Mouse (Mus musculus) limb, embryonic 10.5 days (tissue): ENCODE results near the gene Gipc1. TPM values are rescaled to one million over a fixed set of nuclear protein-coding genes. Genes with fewer than 3 reads are reported as not detected.

Source experiments
- DNase-seq: peaks from one replicate; pipeline ENCODE4 v3.0.0-alpha.2; 2017; ENCODE audit warnings: low spot score
- H3K27ac ChIP-seq: fragments of 300-500 bp; sonication (generic); 2 replicates; pipeline ENCODE4 v1.5.1; 2016; ENCODE audit warnings: mild to moderate bottlenecking
- H3K27me3 ChIP-seq: fragments of 300-500 bp; sonication (generic); 2 replicates; pipeline ENCODE4 v1.6.1; 2016; ENCODE audit warnings: low read depth, mild to moderate bottlenecking; ENCODE audit not compliant: poor library complexity, severe bottlenecking
- H3K36me3 ChIP-seq: fragments of 300-500 bp; sonication (generic); 2 replicates; pipeline ENCODE4 v1.6.1; 2016; ENCODE audit warnings: mild to moderate bottlenecking, moderate library complexity
- H3K4me1 ChIP-seq: fragments of 300-500 bp; sonication (generic); 2 replicates; pipeline ENCODE4 v1.6.1; 2016
- H3K4me3 ChIP-seq: fragments of 300-500 bp; sonication (generic); 2 replicates; pipeline ENCODE4 v1.5.1; 2016; ENCODE audit warnings: mild to moderate bottlenecking, moderate library complexity
- H3K9me3 ChIP-seq: fragments of 300-500 bp; sonication (generic); replicated peaks from 2 replicates; pipeline ENCODE4 v1.6.1; 2016; ENCODE audit warnings: mild to moderate bottlenecking
- WGBS: fragments of 180-500 bp; shearing (Covaris S2); methylation state at CpG from one replicate; pipeline ENCODE4 v1.1.7; 2016; 5-methylcytosine and 5-hydroxymethylcytosine counted together
- polyA plus RNA-seq: library from polyadenylated mRNA; unstranded; fragments of >200 nt; fragmentation: Nextera tagmentation; extraction: Ambion mirVana; gene quantifications from 2 replicates; pipeline ENCODE4 v1.2.1, GENCODE M21; 2016

Gene Gipc1
- polyA plus RNA-seq, 1 experiment from 2014 or later = 206 TPM

GRCm38 (mm10) chr8:83622389-83622989, 30.0 kb upstream of the Gipc1 start:
- no peaks in the 10 kb centered on the region for H3K27me3 ChIP-seq
- peak overlapping the region; percentile 73; the same call in 1 of the 2 replicates for H3K27ac ChIP-seq
- H3K4me1 ChIP-seq = peaks cover 10% of the 10 kb centered on the region; the same call in 1 of the 2 replicates
- no peaks in the 10 kb centered on the region for H3K36me3 ChIP-seq
- 13% methylated on average over 23 of the region's 23 CpGs for WGBS
- peak overlapping the region; percentile 53 for H3K4me3 ChIP-seq
- peak; percentile 91 for DNase-seq
- no peaks in the 10 kb centered on the region for H3K9me3 ChIP-seq

GRCm38 (mm10) chr8:83623549-83623948, 28.9 kb upstream of the Gipc1 start:
- Histone ChIP-seq H3K4me1 (peaks cover 10% of the 10 kb centered on the region; the same call in 1 of the 2 replicates), H3K27ac (no peak overlapping the region), H3K9me3 (no peaks in the 10 kb centered on the region), H3K4me3 (no peak overlapping the region), H3K27me3 (no peaks in the 10 kb centered on the region), H3K36me3 (no peaks in the 10 kb centered on the region)
- DNase-seq = no peak
- WGBS = 90% methylated on average over 7 of the region's 7 CpGs

GRCm38 (mm10) chr8:83624739-83625138, 27.7 kb upstream of the Gipc1 start:
- no peak overlapping the region for H3K27ac ChIP-seq
- H3K27me3 ChIP-seq = no peaks in the 10 kb centered on the region
- WGBS = 47% methylated on average over 3 of the region's 3 CpGs
- no peak for DNase-seq
- H3K4me1 ChIP-seq = peaks cover 10% of the 10 kb centered on the region; the same call in 1 of the 2 replicates
- no peaks in the 10 kb centered on the region for H3K36me3 ChIP-seq
- H3K9me3 ChIP-seq = no peaks in the 10 kb centered on the region
- H3K4me3 ChIP-seq = no peak overlapping the region

GRCm38 (mm10) chr8:83625676-83626299, 26.7 kb upstream of the Gipc1 start:
- DNase-seq = no peak
- H3K27ac ChIP-seq = no peak overlapping the region
- WGBS = 93% methylated on average over 6 of the region's 6 CpGs
- no peaks in the 10 kb centered on the region for H3K36me3 ChIP-seq
- no peak overlapping the region for H3K4me3 ChIP-seq
- H3K4me1 ChIP-seq = peaks cover 10% of the 10 kb centered on the region; the same call in 1 of the 2 replicates
- no peaks in the 10 kb centered on the region for H3K27me3 ChIP-seq
- no peaks in the 10 kb centered on the region for H3K9me3 ChIP-seq

GRCm38 (mm10) chr8:83632083-83632707, 20.3 kb upstream of the Gipc1 start:
- 92% methylated on average over 7 of the region's 7 CpGs for WGBS

GRCm38 (mm10) chr8:83638856-83639255, 13.6 kb upstream of the Gipc1 start:
- H3K27me3 ChIP-seq = no peaks in the 10 kb centered on the region

More at GRCm38 (mm10) chr8:83632083-83632707, 20.3 kb upstream of the Gipc1 start:
- no peaks in the 10 kb centered on the region for H3K9me3 ChIP-seq
- H3K4me3 ChIP-seq = no peak overlapping the region
- DNase-seq = no peak
- H3K27me3 ChIP-seq = no peaks in the 10 kb centered on the region
- H3K36me3 ChIP-seq = no peaks in the 10 kb centered on the region
- no peak overlapping the region for H3K27ac ChIP-seq
- no peaks in the 10 kb centered on the region for H3K4me1 ChIP-seq

GRCm38 (mm10) chr8:83639649-83640048, 12.8 kb upstream of the Gipc1 start:
- DNase-seq = no peak
- Histone ChIP-seq H3K4me1 (no peaks in the 10 kb centered on the region), H3K36me3 (no peaks in the 10 kb centered on the region), H3K9me3 (no peaks in the 10 kb centered on the region), H3K27me3 (no peaks in the 10 kb centered on the region), H3K4me3 (no peak overlapping the region), H3K27ac (no peak overlapping the region)
- WGBS = 81% methylated on average over 5 of the region's 5 CpGs

More at GRCm38 (mm10) chr8:83638856-83639255, 13.6 kb upstream of the Gipc1 start:
- DNase-seq = no peak
- Histone ChIP-seq H3K36me3 (no peaks in the 10 kb centered on the region), H3K27ac (no peak overlapping the region), H3K4me1 (no peaks in the 10 kb centered on the region), H3K4me3 (no peak overlapping the region), H3K9me3 (no peaks in the 10 kb centered on the region)
- 84% methylated on average over 4 of the region's 4 CpGs for WGBS

GRCm38 (mm10) chr8:83647511-83647910, 5.0 kb upstream of the Gipc1 start:
- peaks cover 5% of the 10 kb centered on the region for H3K4me1 ChIP-seq
- no peak overlapping the region for H3K4me3 ChIP-seq
- no peaks in the 10 kb centered on the region for H3K27me3 ChIP-seq
- no peak for DNase-seq
- WGBS = 96% methylated on average over 11 of the region's 11 CpGs
- no peak overlapping the region; the same call in 1 of the 2 replicates for H3K27ac ChIP-seq
- H3K36me3 ChIP-seq = no peaks in the 10 kb centered on the region
- H3K9me3 ChIP-seq = no peaks in the 10 kb centered on the region

- Histone ChIP-seq H3K9me3 (no peaks in the 10 kb centered on the region), H3K27me3 (no peaks in the 10 kb centered on the region), H3K36me3 (no peaks in the 10 kb centered on the region), H3K27ac (no peak overlapping the region), H3K4me3 (no peak overlapping the region), H3K4me1 (peaks cover 6% of the 10 kb centered on the region)
- 96% methylated on average over 4 of the region's 4 CpGs for WGBS
- no peak for DNase-seq
Measured at GRCm38 (mm10) chr8:83648031-83648430, 4.4 kb upstream of the Gipc1 start.

GRCm38 (mm10) chr8:83649699-83650098, 2.8 kb upstream of the Gipc1 start:
- H3K36me3 ChIP-seq = peaks cover 2% of the 10 kb centered on the region; the same call in 1 of the 2 replicates
- no peaks in the 10 kb centered on the region for H3K9me3 ChIP-seq
- 94% methylated on average over 6 of the region's 6 CpGs for WGBS
- H3K4me1 ChIP-seq = peaks cover 16% of the 10 kb centered on the region
- no peak for DNase-seq
- H3K27me3 ChIP-seq = no peaks in the 10 kb centered on the region
- H3K4me3 ChIP-seq = no peak overlapping the region
- no peak overlapping the region for H3K27ac ChIP-seq

GRCm38 (mm10) chr8:83652744-83653661, 526 bp downstream of the Gipc1 start:
- 4% methylated on average over 46 of the region's 46 CpGs for WGBS
- Histone ChIP-seq H3K27me3 (no peaks in the 10 kb centered on the region), H3K4me3 (peak overlapping the region; percentile 88), H3K4me1 (peaks cover 22% of the 10 kb centered on the region), H3K36me3 (peaks cover 35% of the 10 kb centered on the region), H3K9me3 (no peaks in the 10 kb centered on the region), H3K27ac (peak overlapping the region; percentile 92)
- peak; percentile 54 for DNase-seq

GRCm38 (mm10) chr8:83653662-83654017, 1.2 kb downstream of the Gipc1 start:
- peak overlapping the region; percentile 92 for H3K27ac ChIP-seq
- peaks cover 22% of the 10 kb centered on the region for H3K4me1 ChIP-seq
- no peak for DNase-seq
- H3K9me3 ChIP-seq = no peaks in the 10 kb centered on the region
- peaks cover 39% of the 10 kb centered on the region for H3K36me3 ChIP-seq
- peak overlapping the region; percentile 88 for H3K4me3 ChIP-seq
- no peaks in the 10 kb centered on the region for H3K27me3 ChIP-seq
- WGBS = 52% methylated on average over 10 of the region's 10 CpGs
